15 mouse cellular contexts compared by ENCODE assay signal in genomic region chr13:43210956-43211355, GRCm38 (mm10).
"Had no signal": no experiment of that assay in that cellular context is flagged by ENCODE, and none has a peak within 500 bp of the region (broad histone marks: within the 10 kb centered on the region; RNA-seq: fewer than 3 reads in every experiment).

No protein-coding gene starts in this region.

- H3K9me3 ChIP-seq: limb, embryonic 12.5 days; limb, embryonic 15.5 days; liver, embryonic 12.5 days; liver, embryonic 15.5 days; midbrain, embryonic 12.5 days; neural tube, embryonic 13.5 days had no signal

- H3K36me3 ChIP-seq: limb, embryonic 12.5 days; limb, embryonic 15.5 days; liver, embryonic 12.5 days; liver, embryonic 15.5 days; midbrain, embryonic 12.5 days; neural tube, embryonic 13.5 days had no signal

- H3K9ac ChIP-seq: limb, embryonic 12.5 days; limb, embryonic 15.5 days; liver, embryonic 12.5 days; liver, embryonic 15.5 days; lung, embryonic 14.5 days; midbrain, embryonic 12.5 days; neural tube, embryonic 13.5 days had no signal

- DNase-seq: kidney, adult 2 months; left cerebral cortex, postnatal 4 days; lung, embryonic 14.5 days; thymus, adult 18-20 months; thymus, postnatal 36 days had no signal

- H3K4me2 ChIP-seq: limb, embryonic 12.5 days; limb, embryonic 15.5 days; liver, embryonic 12.5 days; liver, embryonic 15.5 days; lung, embryonic 14.5 days; midbrain, embryonic 12.5 days; neural tube, embryonic 13.5 days had no signal

- ATAC-seq: intestine, postnatal 0 days; liver, embryonic 12.5 days; midbrain, embryonic 16.5 days had no signal

- H3K27ac ChIP-seq: kidney, postnatal 0 days; limb, embryonic 12.5 days; limb, embryonic 15.5 days; liver, embryonic 12.5 days; midbrain, embryonic 12.5 days; neural tube, embryonic 13.5 days had no signal

- H3K4me3 ChIP-seq: limb, embryonic 12.5 days; limb, embryonic 15.5 days; liver, embryonic 12.5 days; liver, embryonic 15.5 days; midbrain, embryonic 12.5 days; myocyte; neural tube, embryonic 13.5 days had no signal

- H3K27me3 ChIP-seq: limb, embryonic 12.5 days; limb, embryonic 15.5 days; midbrain, embryonic 12.5 days; neural tube, embryonic 13.5 days had no signal
